Mouse (Mus musculus) layer of hippocampus, adult 11-12 months (tissue): ENCODE measurements around the gene Rnf150.

ENCODE experiments used
- DNase-seq: peaks from one replicate; pipeline ENCODE4 v3.0.0; 2022; ENCODE audit warnings: low spot score

Gene Rnf150

DNA sequence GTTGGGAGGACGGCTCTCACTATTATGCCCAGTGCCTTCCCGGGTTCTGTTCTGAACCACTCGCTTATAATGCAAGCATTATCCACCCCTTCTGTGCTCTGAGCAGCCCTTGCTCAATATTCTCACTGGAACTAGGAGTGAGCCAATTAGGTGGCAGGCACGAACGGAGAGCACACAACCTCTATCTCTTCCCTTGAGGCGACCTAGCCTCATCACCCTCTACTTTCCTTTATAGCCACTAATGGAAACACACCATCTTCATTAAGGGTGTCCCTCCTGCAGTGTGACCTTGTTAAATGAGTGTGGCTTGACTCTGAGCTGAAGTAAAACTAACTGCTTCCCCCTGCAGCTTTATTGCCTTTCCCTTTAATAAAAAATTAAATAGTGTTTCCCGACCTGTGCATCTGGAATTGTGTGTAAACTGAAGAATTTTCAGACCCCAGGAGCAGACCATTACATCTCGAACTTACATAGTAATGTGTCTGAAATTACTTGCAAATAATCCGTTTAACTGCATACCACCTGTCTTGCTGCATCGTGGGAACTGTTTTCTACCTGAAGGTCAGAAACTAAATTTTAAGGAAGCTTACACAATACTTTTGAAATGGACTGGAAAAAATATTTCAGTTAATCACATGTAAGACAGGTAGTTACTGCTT lies 26.0 kb downstream of the Rnf150 start:
- no peak for DNase-seq

DNA sequence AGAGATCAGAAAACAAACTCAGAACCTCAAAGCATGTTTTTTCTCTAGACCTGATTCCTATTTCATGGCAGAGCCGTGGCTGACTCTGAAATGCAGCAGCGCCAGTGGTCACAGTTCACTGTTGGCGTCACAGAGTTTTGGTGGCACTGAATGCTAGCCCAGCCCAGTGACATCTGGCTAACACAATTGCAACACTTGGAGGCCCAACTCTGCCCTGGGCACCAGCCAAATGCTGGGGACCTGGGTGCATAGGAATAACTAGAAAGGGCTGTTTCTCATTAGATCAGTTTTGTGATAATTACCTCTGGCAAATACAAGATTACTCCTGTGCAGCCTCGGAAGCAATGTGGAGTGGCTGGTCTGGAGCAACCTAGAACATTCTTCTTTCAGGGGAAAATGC lies 31.9 kb downstream of the Rnf150 start:
- DNase-seq = no peak

DNA sequence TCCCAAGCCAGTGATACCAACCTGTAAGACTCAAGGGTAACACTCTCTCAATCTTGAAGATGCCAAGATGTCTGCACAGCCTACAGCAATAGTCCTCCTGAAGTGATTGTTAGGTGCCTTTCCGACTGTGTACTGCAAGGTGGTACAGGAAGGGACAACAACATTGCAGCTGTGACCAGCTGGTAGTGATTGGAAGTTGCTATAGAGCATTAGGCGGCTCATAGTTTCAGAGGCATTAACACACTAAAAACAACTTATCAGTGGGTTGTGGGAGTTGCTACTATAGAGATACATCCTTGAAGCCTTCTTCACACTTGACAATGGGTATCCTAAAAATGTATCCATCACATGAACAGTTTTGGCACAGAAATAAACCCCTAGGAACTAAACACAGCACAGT lies 33.6 kb downstream of the Rnf150 start:
- no peak for DNase-seq

DNA sequence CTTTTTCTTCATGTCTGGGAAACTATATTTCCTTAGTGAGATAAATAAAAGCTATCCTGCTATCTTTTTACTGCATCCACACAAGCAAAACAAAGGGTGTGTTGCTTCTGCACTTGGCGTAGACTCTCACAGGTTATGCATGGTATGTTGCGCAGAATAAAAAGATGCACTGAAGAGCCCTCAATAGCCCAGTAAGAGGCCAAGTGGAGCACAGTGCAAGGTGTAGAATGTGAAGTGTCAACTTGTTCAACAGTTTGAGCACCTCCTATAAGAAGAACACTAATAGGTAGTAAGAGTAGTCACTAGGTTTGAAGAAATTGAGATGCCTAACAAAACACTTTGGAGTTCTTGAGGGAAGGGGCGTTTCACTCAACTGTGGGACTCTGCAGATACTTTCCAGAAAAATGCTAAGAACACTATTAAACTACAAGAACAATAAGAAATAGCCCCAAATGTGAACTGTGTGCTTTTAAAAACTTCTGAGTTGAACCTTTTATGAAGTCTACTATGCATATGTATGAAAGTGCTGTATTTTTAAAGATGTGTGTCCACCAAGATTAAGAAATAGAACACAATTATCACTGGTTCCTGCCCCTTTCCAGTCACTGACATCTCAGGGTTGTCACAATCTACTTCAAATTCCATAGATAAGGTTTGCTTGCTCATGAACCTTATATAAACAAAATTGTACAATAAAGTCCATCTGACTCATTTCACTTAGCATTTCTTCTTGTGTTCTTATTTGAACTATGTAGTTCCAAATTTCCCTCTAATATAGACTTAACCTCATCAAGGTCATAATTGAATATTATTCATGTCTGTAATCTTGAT lies 34.7 kb downstream of the Rnf150 start:
- DNase-seq = no peak

DNA sequence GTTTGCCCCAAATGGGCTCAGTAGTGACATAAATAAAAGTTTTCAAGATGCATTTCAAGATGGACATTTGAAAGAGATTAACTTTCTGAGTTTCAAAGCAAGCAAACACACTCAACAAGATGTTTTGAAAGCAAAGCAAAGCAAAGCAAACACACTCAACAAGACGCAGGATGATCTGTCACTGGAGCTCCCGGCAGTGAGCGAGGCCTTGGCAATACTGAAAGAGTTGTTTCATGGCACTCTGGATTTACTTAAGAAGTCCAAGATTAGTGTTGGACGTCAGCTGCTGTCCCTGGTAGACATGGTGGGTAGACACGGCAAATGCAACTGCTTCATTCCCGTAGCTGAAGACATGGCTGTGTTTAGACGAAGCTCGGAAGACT lies 35.3 kb downstream of the Rnf150 start:
- no peak for DNase-seq

DNA sequence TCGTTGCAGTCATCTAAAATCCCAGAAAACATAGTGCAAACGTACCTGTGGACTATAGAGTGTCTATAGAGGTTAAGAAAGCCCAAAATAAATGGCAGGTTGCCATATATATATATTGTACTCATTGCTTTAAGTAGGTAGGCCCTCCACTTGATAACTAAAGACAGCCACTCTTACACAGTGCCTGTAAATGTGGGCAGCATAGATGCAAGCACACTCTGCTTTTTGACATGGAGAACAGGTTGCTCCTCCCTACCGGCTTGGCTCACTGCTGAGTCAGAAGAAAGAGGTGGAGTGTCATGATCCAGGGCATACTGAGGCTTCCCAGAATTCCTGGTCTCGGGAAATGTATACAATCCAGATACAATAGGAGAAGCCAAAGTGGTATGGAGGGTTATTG lies 37.8 kb downstream of the Rnf150 start:
- DNase-seq = no peak

DNA sequence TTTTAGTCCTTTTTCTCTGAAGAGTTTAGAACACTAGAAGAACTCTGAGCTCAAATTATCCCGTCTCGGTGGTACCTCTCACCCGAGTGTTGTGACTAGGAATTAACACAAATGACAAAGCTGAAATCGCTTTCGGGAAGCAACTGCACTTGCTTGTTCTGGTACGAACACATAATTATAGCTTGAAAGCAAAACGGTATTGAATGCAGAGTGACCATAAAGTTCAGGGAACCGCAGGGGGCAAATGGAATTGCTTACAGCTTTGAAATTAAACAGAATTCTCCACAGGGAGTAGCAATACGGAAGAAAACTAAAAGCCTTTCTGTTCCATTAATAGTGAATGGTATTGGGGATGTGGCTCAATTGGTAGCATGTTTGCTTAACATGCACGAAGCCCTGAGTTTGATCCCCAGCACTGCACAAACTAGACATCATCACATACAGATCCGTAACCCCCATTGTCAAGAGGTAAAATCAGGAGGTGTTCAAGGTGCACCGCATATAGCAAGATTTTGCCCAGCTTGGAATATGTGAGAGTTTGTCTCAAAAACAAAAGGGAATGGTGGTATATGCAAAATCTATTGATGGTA lies 38.5 kb downstream of the Rnf150 start:
- no peak for DNase-seq

DNA sequence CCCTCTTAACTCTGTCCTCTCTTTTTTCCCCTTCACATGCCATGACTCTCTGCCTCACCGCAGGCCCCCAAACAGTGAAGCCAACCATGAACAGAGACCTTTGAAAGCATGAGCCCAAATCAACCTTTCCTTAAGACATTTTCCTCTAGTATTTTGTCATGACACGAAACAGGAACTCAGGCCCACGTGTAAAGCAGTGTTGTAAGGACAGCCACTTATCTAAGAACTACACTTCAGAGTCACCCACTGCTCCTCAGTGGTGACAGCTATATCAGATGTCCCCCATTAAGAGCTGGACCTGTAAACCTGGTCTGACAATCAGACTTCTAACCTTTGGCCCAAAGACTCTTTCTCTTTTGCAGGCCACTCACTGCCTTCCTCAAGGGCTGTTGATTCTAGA lies 40.3 kb downstream of the Rnf150 start:
- DNase-seq = no peak

DNA sequence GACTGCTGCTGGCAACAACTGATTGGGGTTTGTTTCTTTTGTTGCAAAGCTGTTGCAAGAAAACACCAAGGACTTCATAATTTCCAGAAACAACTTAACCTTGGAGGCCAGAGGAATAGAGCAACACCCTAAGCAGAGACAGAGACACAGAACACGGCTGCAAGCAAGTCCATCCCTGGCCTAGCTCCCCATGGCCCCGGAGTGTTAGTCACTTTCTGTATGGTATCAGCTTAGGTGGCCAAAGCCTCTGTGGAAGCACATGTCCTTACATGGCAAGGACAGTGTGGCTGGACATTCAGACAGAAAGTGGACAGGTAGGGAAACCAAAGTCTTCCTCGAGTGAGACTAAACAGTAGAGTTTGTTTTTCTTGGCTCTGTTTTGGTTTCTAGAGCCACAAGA lies 44.1 kb downstream of the Rnf150 start:
- no peak for DNase-seq

DNA sequence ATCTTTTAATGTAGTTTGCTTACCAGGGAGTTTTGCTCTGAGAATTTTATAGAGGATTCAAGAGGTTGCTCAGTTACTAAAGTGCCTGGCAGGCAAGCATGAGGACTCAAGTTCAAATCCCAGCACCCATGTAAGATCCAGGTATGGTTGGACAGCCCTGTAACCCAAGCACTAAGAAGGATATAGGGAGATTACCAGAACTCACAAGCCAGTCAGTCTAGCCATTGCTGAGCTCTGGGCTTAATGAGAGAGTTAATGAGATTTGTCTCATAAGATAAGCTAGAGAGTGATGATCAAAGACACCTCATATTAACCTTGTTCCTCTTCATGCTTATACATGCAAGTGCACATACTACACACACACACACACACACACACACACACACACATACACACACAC lies 48.3 kb downstream of the Rnf150 start:
- DNase-seq = no peak

DNA sequence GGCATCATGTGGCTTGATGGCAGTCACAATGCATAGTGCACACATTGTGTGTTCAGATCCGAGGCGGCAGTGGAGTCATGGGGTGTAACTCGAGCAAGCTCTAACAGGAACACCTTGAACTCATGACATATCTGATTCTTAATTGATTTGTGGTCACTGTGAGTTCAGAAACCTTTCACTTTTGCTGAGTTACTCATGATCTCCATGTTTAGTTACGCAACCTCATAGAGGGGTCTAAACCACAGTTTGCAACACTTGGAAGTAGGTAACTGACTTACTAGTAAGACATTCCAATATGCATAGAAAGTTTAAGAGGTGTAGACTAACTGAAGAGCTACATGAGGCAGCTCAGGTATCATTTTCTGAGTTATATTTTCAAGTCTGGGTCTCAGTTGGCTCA lies 49.1 kb downstream of the Rnf150 start:
- no peak for DNase-seq

DNA sequence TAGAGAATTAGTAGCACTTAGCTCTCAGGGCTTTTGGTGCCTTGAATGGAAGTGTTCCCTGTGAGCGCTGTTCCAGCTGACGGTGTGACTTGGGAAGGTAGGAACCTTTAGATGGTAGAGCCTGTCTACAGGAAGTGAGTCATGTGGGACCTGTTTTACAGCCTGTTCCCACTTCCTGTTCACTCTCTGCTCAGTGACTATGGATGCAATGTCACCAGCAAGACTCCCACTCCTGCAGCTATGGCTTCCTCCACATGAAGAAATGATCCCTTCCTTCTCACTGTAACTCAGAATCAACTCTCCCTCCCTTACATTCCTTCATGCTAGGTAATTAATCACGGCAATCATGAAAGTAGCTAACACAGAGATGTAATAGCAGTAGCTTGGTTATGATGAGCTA lies 51.4 kb downstream of the Rnf150 start:
- DNase-seq = no peak

DNA sequence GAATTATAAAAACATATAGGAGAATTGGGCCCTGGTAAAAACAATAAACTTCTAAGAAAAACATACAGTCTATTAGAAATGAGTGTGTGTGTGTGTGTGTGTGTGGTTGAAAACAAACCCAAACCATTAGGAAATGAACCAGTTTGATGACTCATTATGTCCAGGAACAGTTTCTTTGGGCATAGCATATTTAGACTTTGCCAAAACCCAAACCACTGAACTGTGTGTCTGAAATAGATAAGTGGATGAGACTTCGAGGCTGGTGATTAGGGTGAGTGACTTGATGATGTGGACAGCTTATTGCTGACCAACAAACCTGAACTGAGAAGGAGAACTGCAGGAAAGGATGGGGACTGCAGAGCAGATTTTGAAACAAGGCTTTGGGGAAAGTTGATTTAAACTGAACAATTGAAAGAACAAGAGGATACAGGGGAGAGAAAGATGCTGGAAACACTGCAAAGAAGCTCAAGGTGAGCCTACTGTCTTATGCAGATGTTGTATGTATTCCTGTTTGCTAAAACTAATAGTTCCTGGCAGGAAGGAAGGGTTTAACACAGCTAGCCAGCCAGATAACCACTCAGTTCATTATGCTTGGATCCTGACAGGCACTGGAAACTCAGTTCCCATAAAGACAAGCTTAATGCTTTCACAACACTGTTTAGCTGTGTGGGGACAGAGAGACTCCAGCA lies 53.8 kb downstream of the Rnf150 start:
- DNase-seq = no peak

DNA sequence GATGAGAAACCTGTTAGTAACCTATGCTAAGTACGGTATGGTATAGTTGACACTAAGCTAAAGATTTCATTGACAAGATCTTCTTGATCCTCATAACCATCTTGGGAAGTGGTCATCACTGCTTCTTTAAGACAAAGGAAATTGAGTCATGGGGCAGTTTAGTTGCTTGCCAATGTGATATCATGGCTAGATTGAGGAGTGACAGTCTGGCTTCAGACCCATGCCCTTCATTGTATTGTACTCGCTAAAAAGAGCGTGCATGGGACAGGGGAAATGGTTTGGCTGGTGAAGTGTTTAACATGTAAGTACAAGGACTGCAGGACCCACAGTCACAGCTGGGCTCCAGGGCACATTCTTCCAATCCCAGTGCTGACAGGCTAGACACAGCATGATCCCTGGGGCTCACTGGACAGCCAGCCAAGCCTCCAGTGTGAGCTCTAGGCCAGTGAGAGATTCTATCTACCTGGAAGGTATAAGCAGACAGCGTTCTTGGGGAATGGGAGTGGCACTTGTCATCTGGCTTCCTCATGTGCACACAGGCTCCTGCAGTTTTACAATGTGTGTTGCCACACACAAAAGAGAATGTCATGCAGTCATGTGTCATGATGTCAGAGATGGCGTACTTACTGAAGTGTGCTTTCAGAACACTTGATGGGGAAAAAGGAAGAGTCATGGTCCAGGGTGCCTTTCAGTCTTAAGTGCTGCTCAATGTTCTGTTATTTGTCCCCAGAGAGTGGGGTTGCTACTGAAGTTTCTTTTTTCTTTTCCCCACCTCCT lies 54.6 kb downstream of the Rnf150 start:
- no peak for DNase-seq

DNA sequence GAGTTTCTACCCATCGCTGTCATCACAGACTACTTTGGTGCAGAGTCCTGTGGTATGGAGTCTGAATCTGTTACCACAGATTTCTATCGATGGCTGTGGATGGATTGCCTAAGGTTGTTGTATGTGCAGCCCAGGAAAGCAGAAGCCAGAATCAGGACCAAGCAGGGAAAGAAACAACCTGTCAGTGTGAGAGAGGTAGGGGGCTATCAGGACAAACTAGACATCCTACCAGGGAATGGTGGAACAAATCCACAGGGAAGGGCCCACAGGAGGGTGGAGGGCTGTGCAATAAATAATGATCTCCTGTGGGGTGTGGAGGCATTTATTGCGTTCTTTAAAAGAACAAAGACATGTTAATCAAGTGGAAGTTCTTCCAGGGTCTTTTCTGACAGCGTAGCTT lies 56.5 kb downstream of the Rnf150 start:
- DNase-seq = no peak

DNA sequence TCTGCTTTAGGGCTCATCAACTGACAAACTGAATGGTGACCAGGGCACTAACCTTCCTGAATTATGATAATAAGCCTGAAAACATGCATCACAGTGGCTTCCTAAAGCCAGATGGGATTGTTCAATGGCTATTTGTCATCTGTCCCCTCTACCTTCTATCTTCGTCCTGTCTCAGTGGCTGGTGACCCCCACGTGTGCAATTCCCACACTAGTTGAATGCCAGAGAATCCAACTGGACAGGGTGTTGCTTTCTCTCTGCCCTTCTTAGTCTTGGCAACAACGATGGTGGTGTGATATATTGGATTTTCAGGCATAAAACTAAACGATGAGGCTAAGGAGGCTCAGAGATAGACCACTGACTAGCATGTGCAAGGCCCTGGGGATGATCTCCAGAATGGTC lies 57.0 kb downstream of the Rnf150 start:
- DNase-seq = no peak

DNA sequence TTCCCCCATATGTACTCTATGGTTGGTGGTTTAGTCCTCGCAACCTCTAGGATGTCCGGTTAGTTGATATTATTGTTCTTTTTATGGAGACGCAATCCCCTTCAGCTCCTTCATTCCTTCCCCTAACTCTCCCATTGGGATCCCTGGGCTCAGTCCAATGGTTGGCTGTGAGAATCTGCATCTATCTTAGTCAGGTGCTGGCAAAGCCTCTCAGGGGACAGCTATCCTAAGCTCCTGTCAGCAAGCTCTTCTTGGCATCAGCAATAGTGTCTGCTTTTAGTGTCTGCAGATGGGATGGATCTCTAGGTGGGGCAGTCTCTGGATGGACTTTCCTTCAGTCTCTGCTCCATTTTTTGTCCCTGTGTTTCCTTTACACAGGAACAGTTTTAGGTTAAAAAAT lies 62.1 kb downstream of the Rnf150 start:
- no peak for DNase-seq

DNA sequence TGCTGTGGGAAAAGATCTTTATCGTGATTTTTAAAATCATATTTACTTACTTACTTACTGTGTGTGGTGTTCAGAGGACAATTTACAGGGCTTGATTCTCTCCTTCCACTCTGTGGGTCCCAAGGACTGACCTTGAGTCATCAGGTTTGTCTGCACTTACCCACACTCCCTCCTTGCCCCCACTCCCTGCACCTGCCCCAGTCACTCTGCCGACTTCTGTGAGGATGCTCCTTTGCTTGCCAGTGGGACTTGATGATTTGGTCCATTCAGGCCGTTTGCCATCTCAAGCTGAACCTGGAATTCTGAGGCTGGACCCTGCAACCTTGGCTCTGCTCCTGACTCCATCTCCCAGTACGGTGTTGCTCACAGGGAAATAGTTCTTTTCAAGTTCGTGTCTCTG lies 63.4 kb downstream of the Rnf150 start:
- DNase-seq = no peak

DNA sequence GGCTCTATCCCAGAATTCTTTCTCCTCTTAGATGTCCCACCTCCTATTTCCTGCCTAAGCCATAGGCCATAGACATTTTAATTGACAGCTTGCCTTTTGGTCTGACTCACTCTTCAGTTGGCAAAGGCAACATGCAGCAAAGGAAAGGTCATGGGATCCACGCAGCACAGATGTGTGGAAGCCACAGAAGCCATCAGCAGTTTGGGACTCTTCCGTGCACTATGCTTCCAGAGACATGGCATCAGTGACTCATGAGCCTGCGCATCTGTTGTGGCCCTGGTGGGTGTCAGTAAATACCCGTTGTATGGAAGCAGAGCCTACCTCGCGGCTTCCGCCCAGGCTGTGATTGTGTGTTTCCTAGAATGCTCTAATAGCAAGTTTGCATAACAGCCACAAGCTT lies 68.4 kb downstream of the Rnf150 start:
- DNase-seq = peak; percentile 17

DNA sequence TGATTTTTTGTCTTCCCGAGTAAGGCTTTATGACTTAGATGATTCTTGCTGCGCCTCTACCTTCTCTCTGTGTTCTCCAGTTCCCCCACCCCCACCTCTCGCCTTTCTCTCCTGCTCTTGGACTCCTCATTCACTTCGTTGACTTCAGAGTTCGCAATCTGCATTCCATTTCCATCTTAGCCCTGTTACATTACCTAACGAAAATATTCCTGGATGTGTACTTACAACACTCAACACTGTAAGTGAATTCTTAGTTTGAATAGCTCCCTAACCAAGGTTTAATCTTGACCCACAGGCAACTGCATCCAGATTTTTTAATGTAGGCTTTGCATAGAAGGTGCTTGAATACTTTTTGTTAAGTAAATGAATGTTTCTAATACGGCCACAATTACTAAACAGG lies 73.0 kb downstream of the Rnf150 start:
- DNase-seq = no peak

DNA sequence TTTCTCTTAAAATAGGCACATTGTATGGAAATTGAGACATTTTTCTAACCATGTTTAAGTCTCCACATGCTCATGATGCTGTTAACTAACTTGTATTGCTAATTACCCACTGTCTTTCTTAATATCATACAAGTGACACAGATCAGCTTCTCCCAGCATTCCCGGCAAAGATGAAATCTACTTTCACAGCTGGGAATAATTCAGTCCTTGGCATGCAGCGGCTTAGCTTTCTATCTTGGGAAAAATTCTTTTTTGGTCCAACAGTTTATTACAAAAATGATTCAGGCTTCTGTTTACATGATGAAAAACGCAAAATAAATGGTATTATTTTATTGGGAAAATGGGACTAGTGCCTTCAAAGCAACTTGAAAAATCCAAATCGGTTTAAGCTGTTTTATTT lies 73.7 kb downstream of the Rnf150 start:
- DNase-seq = no peak

DNA sequence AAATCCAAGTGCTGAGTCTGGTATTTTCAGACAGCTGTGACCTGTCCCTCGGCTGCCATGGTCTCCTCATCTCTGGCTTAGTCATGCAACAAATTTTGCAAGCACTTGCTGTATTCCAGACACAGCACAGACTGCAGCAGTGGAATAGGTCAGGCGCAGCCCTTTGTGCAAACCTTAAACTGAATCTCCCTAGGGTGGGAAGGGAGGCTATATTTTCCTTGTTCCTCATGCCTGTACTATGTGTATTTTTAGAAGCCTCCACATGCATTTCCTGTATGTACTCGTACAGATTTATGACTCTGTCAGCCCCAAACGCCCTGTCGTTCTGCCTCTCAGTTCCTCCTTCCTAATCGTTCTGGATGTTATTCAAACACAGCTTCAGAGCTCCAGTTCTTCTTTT lies 76.8 kb downstream of the Rnf150 start:
- DNase-seq = peak; percentile 31
